Mouse (Mus musculus): Measurements from ENCODE around the gene Klhl22.

DNA sequence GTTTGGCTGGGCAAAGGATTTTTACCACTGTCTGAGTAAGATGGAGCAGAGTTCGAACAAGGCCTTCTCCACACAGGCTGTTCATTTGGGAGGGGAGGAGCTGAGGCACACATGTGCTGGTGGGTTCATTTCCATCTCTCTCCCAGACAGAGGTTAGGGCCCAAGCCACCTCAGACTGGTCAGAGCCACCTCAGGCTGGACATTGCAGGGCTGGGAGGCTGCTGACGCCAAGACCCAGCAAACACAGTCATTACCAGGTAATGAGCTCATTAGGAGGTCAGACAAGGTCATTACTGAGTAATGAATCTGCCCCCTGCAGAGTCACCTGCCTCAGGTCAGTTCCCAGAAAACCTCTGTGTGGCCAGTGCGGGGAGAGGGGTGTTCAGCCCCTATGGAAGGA lies 69.4 kb downstream of the Klhl22 start:
- TF ChIP-seq CTCF (IDR thresholded peaks at IDR 0.05; ENCODE audit: borderline replicate concordance, control insufficient read depth, extremely low read depth, insufficient read depth, low read length, poor library complexity) (no peak), POLR2A (IDR thresholded peaks at IDR 0.05; ENCODE audit: control insufficient read depth, extremely low read depth, insufficient read depth, low read length, poor library complexity) (no peak)

Measured in thymus, adult 2 months (tissue).